Mouse (Mus musculus): Measurements from ENCODE around the gene Btnl6. TPM values are rescaled to one million over a fixed set of nuclear protein-coding genes. Genes with fewer than 3 reads are reported as not detected.
"Not testable (repeated sequence)": the region's sequence is repeated elsewhere in the genome, so short reads cannot be mapped to it uniquely, and the experiment has no call there.

Gene Btnl6
- polyA plus RNA-seq, 1 experiment from 2014 or later = not detected

DNA sequence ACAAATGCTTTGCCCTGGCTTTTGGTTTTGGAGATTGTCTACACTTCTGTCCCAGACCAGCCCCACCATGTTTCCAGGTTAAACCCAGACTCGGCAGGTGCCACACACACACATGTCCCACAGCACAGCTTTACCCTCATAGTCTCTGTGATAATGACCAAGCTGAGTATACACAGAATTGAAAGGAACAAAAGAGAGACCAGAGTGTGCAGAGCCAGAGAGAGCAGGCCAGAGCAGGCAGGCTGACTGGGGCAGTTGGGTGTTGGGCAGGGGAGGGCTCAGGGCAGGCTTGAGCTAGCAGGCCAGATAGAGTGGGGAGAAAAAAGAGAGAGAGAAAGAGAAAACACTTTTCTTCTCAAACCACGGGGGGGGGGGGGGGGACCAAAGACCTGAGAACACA lies 20.6 kb downstream of the Btnl6 start:
- no peak for TF ChIP-seq CTCF (IDR thresholded peaks at IDR 0.05)
- in situ Hi-C loops (cut with MboI; ENCODE audit: low pct_unique_long_range_greater_than_20kb) = no loop called here
- POLR2A ChIA-PET = no interaction called here
- CTCF ChIA-PET = no interaction called here
- DNase-seq (ENCODE audit: low read depth, low spot score) = no peak
- ATAC-seq = no peak
- H3K27me3 ChIP-seq = peaks cover 4% of the 10 kb centered on the region

DNA sequence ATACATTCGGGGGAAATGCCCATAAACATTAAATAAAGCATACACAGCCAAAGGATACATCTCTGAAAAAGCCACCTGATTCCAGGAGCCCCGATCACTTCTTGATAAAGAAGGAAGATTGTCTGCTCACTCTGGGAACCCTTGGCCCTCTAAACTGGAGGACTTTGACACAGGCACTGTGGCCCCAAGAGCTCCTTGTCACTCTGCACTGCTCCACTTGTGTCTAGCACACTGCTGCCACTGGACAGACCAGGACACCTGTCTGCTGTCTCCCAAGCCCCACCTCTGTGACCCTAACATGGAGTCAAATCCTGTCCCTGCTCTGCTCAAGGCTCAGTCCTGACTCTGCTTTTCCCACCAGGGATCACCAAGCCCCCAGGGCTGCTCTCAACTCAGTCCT lies 22.0 kb downstream of the Btnl6 start:
- POLR2A ChIA-PET; CTCF ChIA-PET; H3K27me3 ChIP-seq; ATAC-seq; in situ Hi-C loops (cut with MboI; ENCODE audit: low pct_unique_long_range_greater_than_20kb); DNase-seq (ENCODE audit: low read depth, low spot score): not testable (repeated sequence)

DNA sequence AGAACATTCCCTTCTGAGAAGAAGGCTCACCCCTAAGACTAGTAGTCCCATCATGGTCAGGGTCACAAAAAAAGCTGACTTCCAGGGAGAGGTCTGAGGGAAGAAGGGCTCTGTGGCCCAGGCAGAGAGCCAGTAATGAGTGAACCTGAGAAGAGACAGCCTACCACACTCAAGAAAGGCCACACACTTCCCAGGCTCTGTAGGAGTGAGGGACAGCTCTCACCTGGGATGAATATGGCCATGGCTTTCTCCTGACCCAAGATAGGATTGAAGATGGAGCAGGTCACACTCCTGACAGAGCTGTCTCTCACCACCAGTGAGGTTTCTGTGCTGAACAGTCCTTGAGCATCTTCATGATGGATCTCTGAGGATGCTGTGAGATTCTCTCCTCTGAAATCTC lies 24.4 kb downstream of the Btnl6 start:
- ChIA-PET CTCF (no interaction called here), POLR2A (no interaction called here)
- TF ChIP-seq CTCF (IDR thresholded peaks at IDR 0.05) = no peak
- no peak for DNase-seq (ENCODE audit: low read depth, low spot score)
- in situ Hi-C loops (cut with MboI; ENCODE audit: low pct_unique_long_range_greater_than_20kb) = no loop called here
- peaks cover 14% of the 10 kb centered on the region for H3K27me3 ChIP-seq
- no peak for ATAC-seq

DNA sequence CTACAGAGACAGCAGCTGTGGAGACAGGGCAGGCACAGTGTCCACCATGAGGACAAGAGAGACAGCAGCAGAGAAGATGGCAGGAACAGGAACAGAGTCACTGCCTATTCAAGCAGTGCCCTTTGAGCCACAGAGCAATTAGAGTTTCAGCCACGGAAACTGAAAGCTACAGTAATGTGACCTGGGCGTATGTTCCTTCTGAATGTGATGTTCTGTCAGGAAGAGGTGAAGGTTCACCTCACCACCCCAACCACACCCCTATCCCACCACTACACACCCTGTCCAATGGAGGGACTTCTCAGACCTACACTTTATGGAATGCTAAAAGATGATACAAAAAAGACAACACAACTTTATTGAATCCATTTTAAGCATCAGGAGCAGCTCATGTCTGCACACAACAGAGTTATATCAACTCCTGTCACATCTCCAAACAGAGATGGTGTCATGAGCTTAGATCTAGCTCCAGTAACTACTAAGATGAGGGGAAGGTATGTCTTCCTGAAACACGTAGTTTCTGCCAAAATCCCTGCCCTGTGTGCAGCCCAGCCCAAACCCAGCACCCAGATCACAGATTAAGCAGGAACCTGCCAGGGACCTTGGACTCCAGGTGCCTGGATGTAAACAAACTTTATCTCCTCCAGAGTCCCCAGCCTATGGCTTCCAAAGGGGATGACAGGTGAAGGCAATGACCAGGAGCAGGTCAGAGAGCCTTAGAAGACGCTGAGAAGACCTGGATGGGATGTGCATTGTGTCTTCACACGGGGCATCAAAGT lies 39.7 kb downstream of the Btnl6 start, which contains the start of gene Btnl4:
Gene Btnl4, minus strand, starts transcription at position 81 of the 776 bp plus-strand sequence.
- ATAC-seq; in situ Hi-C loops (cut with MboI; ENCODE audit: low pct_unique_long_range_greater_than_20kb); POLR2A ChIA-PET: not testable (repeated sequence)

DNA sequence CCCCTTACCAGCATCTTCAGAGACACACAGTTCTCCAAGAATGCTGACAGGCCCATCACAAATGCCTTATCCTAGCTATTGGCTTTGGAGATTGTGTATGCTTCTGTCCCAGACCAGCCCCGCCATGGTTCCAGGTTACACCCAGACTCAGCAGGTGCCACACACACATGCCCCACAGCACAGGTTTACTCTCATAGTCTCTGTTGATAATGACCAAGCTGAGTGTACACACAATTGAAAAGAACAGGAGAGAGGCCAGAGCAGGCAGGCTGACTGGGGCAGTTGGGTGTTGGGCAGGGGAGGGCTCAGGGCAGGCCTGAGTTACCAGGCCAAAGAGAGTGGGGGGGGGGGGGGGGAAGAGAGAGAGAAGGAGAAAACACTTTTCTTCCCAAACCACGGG lies 40.7 kb downstream of the Btnl6 start:
- POLR2A ChIA-PET = no interaction called here
- DNase-seq (ENCODE audit: low read depth, low spot score) (no peak), ATAC-seq (no peak)
- TF ChIP-seq CTCF (IDR thresholded peaks at IDR 0.05) = no peak
- CTCF ChIA-PET = no interaction called here
- in situ Hi-C loops (cut with MboI; ENCODE audit: low pct_unique_long_range_greater_than_20kb) = no loop called here
- H3K27me3 ChIP-seq = no peaks in the 10 kb centered on the region

More for the DNA sequence above, 39.7 kb downstream of the Btnl6 start, which contains the start of gene Btnl4:
- DNase-seq (ENCODE audit: low read depth, low spot score); CTCF ChIA-PET; H3K27me3 ChIP-seq: not testable (repeated sequence)

DNA sequence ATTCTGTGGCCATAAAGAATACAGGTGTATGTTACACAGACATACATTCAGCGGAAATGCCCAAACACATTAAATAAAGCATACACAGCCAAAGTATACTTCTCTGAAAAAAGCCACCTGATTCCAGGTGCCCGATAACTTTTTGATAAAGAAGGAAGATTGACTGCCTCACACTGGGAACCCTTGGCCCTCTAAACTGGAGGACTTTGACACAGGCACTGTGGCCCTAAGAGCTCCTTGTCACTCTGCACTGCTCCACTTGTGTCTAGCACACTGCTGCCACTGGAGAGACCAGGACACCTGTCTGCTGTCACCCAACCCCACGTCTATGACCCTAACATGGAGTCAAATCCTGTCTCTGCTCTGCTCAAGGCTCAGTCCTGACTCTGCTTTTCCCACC lies 42.1 kb downstream of the Btnl6 start:
- CTCF ChIA-PET = no interaction called here
- in situ Hi-C loops (cut with MboI; ENCODE audit: low pct_unique_long_range_greater_than_20kb) = no loop called here

DNA sequence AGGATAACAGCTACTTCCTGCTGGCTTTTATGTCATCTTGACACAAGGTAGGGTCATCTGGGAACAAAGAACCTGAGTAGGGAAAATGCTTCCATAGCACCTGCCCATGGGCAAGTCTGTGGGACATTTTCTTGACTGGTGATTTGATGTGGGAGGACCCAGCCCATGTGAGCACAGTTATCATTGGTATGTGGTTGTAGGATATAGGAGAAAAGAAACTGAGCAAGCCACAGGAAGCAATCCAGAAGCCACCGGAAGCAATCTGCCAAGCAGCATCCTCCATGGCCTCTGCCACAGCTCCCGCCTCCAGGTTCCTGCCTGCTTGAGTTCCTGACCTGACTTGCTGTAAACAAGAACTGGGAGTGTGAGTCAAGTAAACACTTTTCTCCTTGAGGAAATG lies 46.7 kb downstream of the Btnl6 start:
- ChIA-PET POLR2A (no interaction called here), CTCF (no interaction called here)
- no peak for ATAC-seq
- H3K27me3 ChIP-seq = peaks cover 24% of the 10 kb centered on the region
- TF ChIP-seq CTCF (IDR thresholded peaks at IDR 0.05) = no peak
- in situ Hi-C loops (cut with MboI; ENCODE audit: low pct_unique_long_range_greater_than_20kb) = no loop called here
- no peak for DNase-seq (ENCODE audit: low read depth, low spot score)

More for the DNA sequence above, 42.1 kb downstream of the Btnl6 start:
- ATAC-seq (no peak), DNase-seq (ENCODE audit: low read depth, low spot score) (no peak)
- TF ChIP-seq CTCF (IDR thresholded peaks at IDR 0.05) = no peak
- POLR2A ChIA-PET = no interaction called here
- H3K27me3 ChIP-seq = peaks cover 6% of the 10 kb centered on the region

DNA sequence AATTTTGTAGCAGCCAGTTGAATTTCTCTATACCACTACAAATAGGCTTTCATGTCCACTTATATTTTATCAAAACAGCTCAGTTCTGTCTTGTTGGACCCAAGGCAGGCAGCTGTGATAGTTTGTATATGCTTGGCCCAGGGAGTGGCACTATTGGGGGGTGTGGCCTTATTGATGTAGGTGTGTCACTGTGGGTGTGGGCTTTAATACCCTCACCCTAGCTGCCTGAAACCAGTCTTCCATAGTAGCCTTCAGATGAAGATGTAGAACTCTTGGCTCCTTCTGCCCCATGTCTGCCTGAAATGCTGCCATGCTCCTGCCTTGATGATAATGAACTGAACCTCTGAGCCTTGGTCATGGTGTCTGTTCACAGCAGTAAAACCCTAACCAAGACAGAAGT lies 51.2 kb downstream of the Btnl6 start:
- in situ Hi-C loops (cut with MboI; ENCODE audit: low pct_unique_long_range_greater_than_20kb); POLR2A ChIA-PET; ATAC-seq; CTCF ChIA-PET; DNase-seq (ENCODE audit: low read depth, low spot score): not testable (repeated sequence)
- peaks cover 28% of the 10 kb centered on the region for H3K27me3 ChIP-seq

DNA sequence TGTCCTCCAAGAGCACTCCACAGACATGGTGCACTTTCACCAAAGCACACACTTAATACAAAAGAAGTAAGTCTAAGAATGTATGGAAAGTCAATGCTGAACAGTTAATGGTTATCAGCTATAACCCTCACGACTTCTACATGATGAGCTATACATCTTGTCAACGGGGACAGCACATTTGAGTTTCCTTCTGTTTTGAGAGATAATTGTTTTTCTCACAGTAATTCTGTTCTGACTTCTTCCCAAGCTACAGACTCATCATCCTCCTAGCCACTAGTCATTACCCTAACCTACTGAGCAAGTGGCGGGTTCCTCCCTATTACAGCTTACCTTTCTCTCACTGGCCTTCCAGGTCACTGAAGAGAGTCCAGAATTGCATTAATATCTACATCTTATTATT lies 57.9 kb downstream of the Btnl6 start:
- no peak for TF ChIP-seq CTCF (IDR thresholded peaks at IDR 0.05)
- POLR2A ChIA-PET = no interaction called here

More for the DNA sequence above, 57.9 kb downstream of the Btnl6 start:
- no peak for ATAC-seq
- H3K27me3 ChIP-seq = peaks cover 61% of the 10 kb centered on the region
- CTCF ChIA-PET = no interaction called here
- in situ Hi-C loops (cut with MboI; ENCODE audit: low pct_unique_long_range_greater_than_20kb) = no loop called here
- DNase-seq (ENCODE audit: low read depth, low spot score) = no peak

Other genes starting within 250 kb of the Btnl6 start
- not detected for gene H2-Aa, start 229.5 kb downstream of the Btnl6 start, polyA plus RNA-seq (2021)
- gene H2-Eb1, start 211.5 kb downstream of the Btnl6 start, polyA plus RNA-seq (2021) = 0.32 TPM
- gene H2-Eb2, start 191.7 kb downstream of the Btnl6 start, polyA plus RNA-seq (2021) = not detected
- not detected for gene Btnl2, start 162.5 kb downstream of the Btnl6 start, polyA plus RNA-seq (2021)
- not detected for gene Btnl1, start 140.2 kb downstream of the Btnl6 start, polyA plus RNA-seq (2021)
- gene BC051142, start 118.5 kb downstream of the Btnl6 start, polyA plus RNA-seq (2021) = not detected
- gene Btnl4, start 40.0 kb downstream of the Btnl6 start, polyA plus RNA-seq (2021) = not detected
- 0.87 TPM for gene Notch4, start 46.9 kb upstream of the Btnl6 start, polyA plus RNA-seq (2021)
- 0.35 TPM for gene Gpsm3, start 72.5 kb upstream of the Btnl6 start, polyA plus RNA-seq (2021)
- 59.7 TPM for gene Pbx2, start 73.9 kb upstream of the Btnl6 start, polyA plus RNA-seq (2021)
- gene Ager, start 80.5 kb upstream of the Btnl6 start, polyA plus RNA-seq (2021) = 1.2 TPM
- gene Rnf5, start 86.3 kb upstream of the Btnl6 start, polyA plus RNA-seq (2021) = 69.1 TPM
- gene Agpat1, start 86.9 kb upstream of the Btnl6 start, polyA plus RNA-seq (2021) = 128 TPM
- 2.5 TPM for gene Egfl8, start 98.6 kb upstream of the Btnl6 start, polyA plus RNA-seq (2021)
- gene Ppt2, start 111.2 kb upstream of the Btnl6 start, polyA plus RNA-seq (2021) = 108 TPM
- 6.7 TPM for gene Prrt1, start 112.2 kb upstream of the Btnl6 start, polyA plus RNA-seq (2021)
- gene Fkbpl, start 127.4 kb upstream of the Btnl6 start, polyA plus RNA-seq (2021) = 22.5 TPM
- 88.4 TPM for gene Atf6b, start 129.8 kb upstream of the Btnl6 start, polyA plus RNA-seq (2021)
- 0.50 TPM for gene Tnxb, start 153.2 kb upstream of the Btnl6 start, polyA plus RNA-seq (2021)
- 1.1 TPM for gene C4b, start 226.5 kb upstream of the Btnl6 start, polyA plus RNA-seq (2021)